Mouse (Mus musculus): ENCODE data around the gene Sirt2. TPM values are rescaled to one million over a fixed set of nuclear protein-coding genes. Genes with fewer than 3 reads are reported as not detected.

Sirt2 gene
- polyA plus RNA-seq, 1 experiment from 2014 or later = 69.0 TPM

GRCm38 (mm10) chr7:28827338-28827737 is 60.8 kb downstream of the Sirt2 start:
- Histone ChIP-seq H3K4me3 (ENCODE audit: low read length) (no peak overlapping the region), H3K9ac (ENCODE audit: low read length) (no peak overlapping the region), H3K9me3 (ENCODE audit: control insufficient read depth, low read length) (0 out of 2 replicates have a peak, but pooled peaks cover 2% of the 10 kb centered on the region), H3K36me3 (ENCODE audit: control insufficient read depth, insufficient read depth, low read length) (peaks cover 18% of the 10 kb centered on the region), H3K4me1 (replicated peaks; ENCODE audit: control insufficient read depth, insufficient read depth, low read length) (peaks cover 11% of the 10 kb centered on the region), H3K27ac (ENCODE audit: low read length) (no peak overlapping the region), H3K4me2 (ENCODE audit: low read depth, low read length) (no peak overlapping the region), H3K27me3 (ENCODE audit: control insufficient read depth, insufficient read depth, low read depth, low read length) (no peaks in the 10 kb centered on the region)
- 46% methylated on average over 3 of the region's 3 CpGs for WGBS
- ATAC-seq (ENCODE audit: low read depth) = no peak

- Histone ChIP-seq H3K36me3 (ENCODE audit: control insufficient read depth, insufficient read depth, low read length) (peaks cover 12% of the 10 kb centered on the region), H3K4me1 (replicated peaks; ENCODE audit: control insufficient read depth, insufficient read depth, low read length) (peaks cover 3% of the 10 kb centered on the region; the same call in 1 of the 2 replicates), H3K4me3 (ENCODE audit: low read length) (no peak overlapping the region), H3K9ac (ENCODE audit: low read length) (no peak overlapping the region), H3K27me3 (ENCODE audit: control insufficient read depth, insufficient read depth, low read depth, low read length) (no peaks in the 10 kb centered on the region), H3K4me2 (ENCODE audit: low read depth, low read length) (no peak overlapping the region), H3K9me3 (ENCODE audit: control insufficient read depth, low read length) (0 out of 2 replicates have a peak, but pooled peaks cover 2% of the 10 kb centered on the region), H3K27ac (ENCODE audit: low read length) (no peak overlapping the region)
- WGBS = 86% methylated on average over 8 of the region's 8 CpGs
- no peak for ATAC-seq (ENCODE audit: low read depth)
Observed at GRCm38 (mm10) chr7:28829821-28830220, 63.3 kb downstream of the Sirt2 start.

- WGBS = 64% methylated on average over 5 of the region's 5 CpGs
- H3K36me3 ChIP-seq (ENCODE audit: control insufficient read depth, insufficient read depth, low read length) = peaks cover 12% of the 10 kb centered on the region
- no peak overlapping the region for H3K4me3 ChIP-seq (ENCODE audit: low read length)
- H3K9me3 ChIP-seq (ENCODE audit: control insufficient read depth, low read length) = 0 out of 2 replicates have a peak, but pooled peaks cover 2% of the 10 kb centered on the region
- H3K27me3 ChIP-seq (ENCODE audit: control insufficient read depth, insufficient read depth, low read depth, low read length) = no peaks in the 10 kb centered on the region
- no peak overlapping the region for H3K4me2 ChIP-seq (ENCODE audit: low read depth, low read length)
- no peak overlapping the region for H3K27ac ChIP-seq (ENCODE audit: low read length)
- H3K9ac ChIP-seq (ENCODE audit: low read length) = no peak overlapping the region
- H3K4me1 ChIP-seq (replicated peaks; ENCODE audit: control insufficient read depth, insufficient read depth, low read length) = peaks cover under 1% of the 10 kb centered on the region; the same call in 1 of the 2 replicates
- no peak for ATAC-seq (ENCODE audit: low read depth)
Observed at GRCm38 (mm10) chr7:28830981-28831380, 64.4 kb downstream of the Sirt2 start.

GRCm38 (mm10) chr7:28831411-28832125 is 65.0 kb downstream of the Sirt2 start:
- ATAC-seq (ENCODE audit: low read depth) = no peak
- Histone ChIP-seq H3K27ac (ENCODE audit: low read length) (no peak overlapping the region), H3K27me3 (ENCODE audit: control insufficient read depth, insufficient read depth, low read depth, low read length) (no peaks in the 10 kb centered on the region), H3K4me2 (ENCODE audit: low read depth, low read length) (no peak overlapping the region), H3K9me3 (ENCODE audit: control insufficient read depth, low read length) (0 out of 2 replicates have a peak, but pooled peaks cover 2% of the 10 kb centered on the region), H3K36me3 (ENCODE audit: control insufficient read depth, insufficient read depth, low read length) (peaks cover 12% of the 10 kb centered on the region), H3K4me3 (ENCODE audit: low read length) (no peak overlapping the region), H3K4me1 (replicated peaks; ENCODE audit: control insufficient read depth, insufficient read depth, low read length) (no peaks in the 10 kb centered on the region), H3K9ac (ENCODE audit: low read length) (no peak overlapping the region)
- WGBS = 81% methylated on average over 17 of the region's 17 CpGs

DNA sequence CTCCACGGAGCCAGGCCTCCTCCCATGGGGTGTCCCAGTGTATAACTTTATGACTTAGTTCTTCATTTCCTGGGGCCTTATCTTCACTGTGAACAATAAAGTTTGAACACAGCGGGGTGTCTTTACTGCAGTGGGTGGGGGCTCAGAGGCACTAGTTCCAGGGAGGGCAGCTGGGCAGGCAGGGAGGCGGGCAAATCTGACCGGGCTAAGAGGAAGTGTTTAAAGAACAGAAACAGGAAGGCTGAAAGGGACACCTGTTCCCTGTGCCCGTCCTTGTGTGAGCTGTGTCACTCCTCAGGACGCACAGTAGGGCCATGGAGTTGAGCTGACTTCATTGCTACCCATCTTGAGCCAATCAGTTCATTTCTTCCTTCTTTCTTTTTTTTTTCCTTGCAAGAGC is 65.6 kb downstream of the Sirt2 start:
- Histone ChIP-seq H3K4me3 (ENCODE audit: low read length) (no peak overlapping the region), H3K9ac (ENCODE audit: low read length) (no peak overlapping the region), H3K36me3 (ENCODE audit: control insufficient read depth, insufficient read depth, low read length) (peaks cover 12% of the 10 kb centered on the region), H3K9me3 (ENCODE audit: control insufficient read depth, low read length) (0 out of 2 replicates have a peak, but pooled peaks cover 2% of the 10 kb centered on the region), H3K27ac (ENCODE audit: low read length) (no peak overlapping the region), H3K4me2 (ENCODE audit: low read depth, low read length) (no peak overlapping the region), H3K27me3 (ENCODE audit: control insufficient read depth, insufficient read depth, low read depth, low read length) (no peaks in the 10 kb centered on the region), H3K4me1 (replicated peaks; ENCODE audit: control insufficient read depth, insufficient read depth, low read length) (no peaks in the 10 kb centered on the region)
- 47% methylated on average over 6 of the region's 6 CpGs for WGBS
- ATAC-seq (ENCODE audit: low read depth) = no peak

DNA sequence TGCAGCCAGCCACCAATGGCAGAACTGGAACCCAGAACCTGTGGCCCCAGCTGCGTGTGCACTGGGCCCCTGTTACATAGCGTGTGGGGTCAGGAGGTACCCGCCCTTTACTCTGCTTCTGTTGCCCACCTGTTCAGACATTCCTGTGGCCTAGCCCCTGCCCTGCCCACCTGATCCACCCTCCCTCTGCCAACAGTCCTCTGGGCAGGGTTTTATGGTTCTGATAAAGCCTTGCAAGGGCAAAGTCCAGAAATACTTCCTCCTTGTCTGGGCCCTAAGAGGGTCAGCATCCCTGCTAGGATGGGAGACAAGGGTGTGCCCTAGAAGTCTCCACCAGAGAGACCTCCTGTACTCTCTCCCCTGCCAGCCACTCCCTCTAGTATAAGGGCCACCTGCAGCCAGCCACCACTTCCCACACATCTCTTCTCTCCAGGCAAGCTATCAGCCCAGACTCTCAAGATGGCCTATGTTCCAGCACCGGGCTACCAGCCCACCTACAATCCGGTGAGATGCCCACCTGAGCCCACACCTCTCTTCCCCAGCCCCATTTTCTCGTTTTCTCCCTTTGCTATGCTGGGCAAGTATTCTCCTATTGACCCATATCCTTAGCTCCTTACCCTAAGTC is 67.3 kb downstream of the Sirt2 start, which contains the start of gene Lgals4:
TSS of gene Lgals4 (plus strand) at position 132 of the 625 bp plus-strand sequence.
- no peak within 1 kb of the TSS for H3K27ac ChIP-seq (ENCODE audit: low read length)
- WGBS = 77% methylated on average over 6 of the region's 6 CpGs
- H3K9me3 ChIP-seq (ENCODE audit: control insufficient read depth, low read length) = 0 out of 2 replicates have a peak, but pooled peaks cover 2% of the 10 kb centered on the region
- H3K27me3 ChIP-seq (ENCODE audit: control insufficient read depth, insufficient read depth, low read depth, low read length) = no peaks in the 10 kb centered on the region
- no peak within 1 kb of the TSS for H3K4me2 ChIP-seq (ENCODE audit: low read depth, low read length)
- no peak within 1 kb of the TSS for H3K4me3 ChIP-seq (ENCODE audit: low read length)
- ATAC-seq (ENCODE audit: low read depth) = no peak
- peaks cover 12% of the 10 kb centered on the region for H3K36me3 ChIP-seq (ENCODE audit: control insufficient read depth, insufficient read depth, low read length)
- H3K9ac ChIP-seq (ENCODE audit: low read length) = no peak within 1 kb of the TSS
- no peaks in the 10 kb centered on the region for H3K4me1 ChIP-seq (replicated peaks; ENCODE audit: control insufficient read depth, insufficient read depth, low read length)

- no peaks in the 10 kb centered on the region for H3K4me1 ChIP-seq (replicated peaks; ENCODE audit: control insufficient read depth, insufficient read depth, low read length)
- no peak overlapping the region for H3K9ac ChIP-seq (ENCODE audit: low read length)
- 0 out of 2 replicates have a peak, but pooled peaks cover under 1% of the 10 kb centered on the region for H3K36me3 ChIP-seq (ENCODE audit: control insufficient read depth, insufficient read depth, low read length)
- no peak overlapping the region for H3K4me3 ChIP-seq (ENCODE audit: low read length)
- no peak overlapping the region for H3K27ac ChIP-seq (ENCODE audit: low read length)
- H3K27me3 ChIP-seq (ENCODE audit: control insufficient read depth, insufficient read depth, low read depth, low read length) = no peaks in the 10 kb centered on the region
- ATAC-seq (ENCODE audit: low read depth) = no peak
- no peaks in the 10 kb centered on the region for H3K9me3 ChIP-seq (ENCODE audit: control insufficient read depth, low read length)
- no peak overlapping the region for H3K4me2 ChIP-seq (ENCODE audit: low read depth, low read length)
- WGBS = 72% methylated on average over 5 of the region's 5 CpGs
Observed at GRCm38 (mm10) chr7:28836936-28837335, 70.4 kb downstream of the Sirt2 start.

Other genes with a start within 250 kb of the Sirt2 start
- not detected in 2 replicates for gene Ifnl3, start 243.9 kb upstream of the Sirt2 start, polyA plus RNA-seq (2015; fragmentation: Nextera tagmentation; extraction: Ambion mirVana)
- not detected in 2 replicates for gene Sycn, start 225.8 kb upstream of the Sirt2 start, polyA plus RNA-seq (2015; fragmentation: Nextera tagmentation; extraction: Ambion mirVana)
- gene Nccrp1, start 219.5 kb upstream of the Sirt2 start, polyA plus RNA-seq (2015; fragmentation: Nextera tagmentation; extraction: Ambion mirVana) = not detected in 2 replicates
- 11.9 and 15.1 TPM in 2 replicates for gene Samd4b, start 168.6 kb upstream of the Sirt2 start, polyA plus RNA-seq (2015; fragmentation: Nextera tagmentation; extraction: Ambion mirVana)
- 58.2 and 60.5 TPM in 2 replicates for gene Pak4, start 168.6 kb upstream of the Sirt2 start, polyA plus RNA-seq (2015; fragmentation: Nextera tagmentation; extraction: Ambion mirVana)
- gene Acp7, start 135.4 kb upstream of the Sirt2 start, polyA plus RNA-seq (2015; fragmentation: Nextera tagmentation; extraction: Ambion mirVana) = not detected in 2 replicates
- 5.2 and 6.9 TPM in 2 replicates for gene Fbxo27, start 73.9 kb upstream of the Sirt2 start, polyA plus RNA-seq (2015; fragmentation: Nextera tagmentation; extraction: Ambion mirVana)
- 13.9 and 15.8 TPM in 2 replicates for gene Fbxo17, start 49.9 kb upstream of the Sirt2 start, polyA plus RNA-seq (2015; fragmentation: Nextera tagmentation; extraction: Ambion mirVana)
- gene Mrps12, start 24.9 kb upstream of the Sirt2 start, polyA plus RNA-seq (2015; fragmentation: Nextera tagmentation; extraction: Ambion mirVana) = 120 TPM in 2 replicates
- 24.1 and 25.8 TPM in 2 replicates for gene Sars2, start 24.7 kb upstream of the Sirt2 start, polyA plus RNA-seq (2015; fragmentation: Nextera tagmentation; extraction: Ambion mirVana)
- not detected in 2 replicates for gene Ccer2, start 10.6 kb upstream of the Sirt2 start, polyA plus RNA-seq (2015; fragmentation: Nextera tagmentation; extraction: Ambion mirVana)
- gene Nfkbib, start 777 bp downstream of the Sirt2 start, polyA plus RNA-seq (2015; fragmentation: Nextera tagmentation; extraction: Ambion mirVana) = 35.3 and 37.3 TPM in 2 replicates
- 9.2 and 9.5 TPM in 2 replicates for gene Rinl, start 22.2 kb downstream of the Sirt2 start, polyA plus RNA-seq (2015; fragmentation: Nextera tagmentation; extraction: Ambion mirVana)
- gene Hnrnpl, start 41.8 kb downstream of the Sirt2 start, polyA plus RNA-seq (2015; fragmentation: Nextera tagmentation; extraction: Ambion mirVana) = 200 and 226 TPM in 2 replicates
- 184 and 189 TPM in 2 replicates for gene Ech1, start 58.5 kb downstream of the Sirt2 start, polyA plus RNA-seq (2015; fragmentation: Nextera tagmentation; extraction: Ambion mirVana)
- gene Lgals4, start 67.1 kb downstream of the Sirt2 start, polyA plus RNA-seq (2015; fragmentation: Nextera tagmentation; extraction: Ambion mirVana) = 12.5 and 14.2 TPM in 2 replicates
- 1.0 and 2.8 TPM in 2 replicates for gene Lgals7, start 97.1 kb downstream of the Sirt2 start, polyA plus RNA-seq (2015; fragmentation: Nextera tagmentation; extraction: Ambion mirVana)
- 0.43 and 0.49 TPM in 2 replicates for gene Capn12, start 114.7 kb downstream of the Sirt2 start, polyA plus RNA-seq (2015; fragmentation: Nextera tagmentation; extraction: Ambion mirVana)
- gene Actn4, start 195.6 kb downstream of the Sirt2 start, polyA plus RNA-seq (2015; fragmentation: Nextera tagmentation; extraction: Ambion mirVana) = 313 and 319 TPM in 2 replicates
- gene Eif3k, start 215.1 kb downstream of the Sirt2 start, polyA plus RNA-seq (2015; fragmentation: Nextera tagmentation; extraction: Ambion mirVana) = 366 and 367 TPM in 2 replicates
- 8.9 and 10.7 TPM in 2 replicates for gene Map4k1, start 215.3 kb downstream of the Sirt2 start, polyA plus RNA-seq (2015; fragmentation: Nextera tagmentation; extraction: Ambion mirVana)